Mouse (Mus musculus) neural tube, embryonic 14.5 days (tissue): ENCODE measurements at regions not wholly inside any gene's neighbourhood (a gene's known extent, or its start where the extent isn't known, plus 50 kb on each side); places are given as distances from the start of the nearest gene placed in this dataset.
"Not testable (repeated sequence)": the region's sequence is repeated elsewhere in the genome, so short reads cannot be mapped to it uniquely, and the experiment has no call there.

Experiments used
- ATAC-seq: fragments of 200-750 bp; cut with Nextera tagmentation; 2 replicates; pipeline ENCODE4 v1.8.0; 2017; ENCODE audit warnings: low read depth, mild to moderate bottlenecking, moderate TSS enrichment, moderate library complexity
- H3K27ac ChIP-seq: fragments of 300-500 bp; sonication (generic); 2 replicates; pipeline ENCODE4 v1.5.1; 2014; ENCODE audit warnings: low read depth, mild to moderate bottlenecking, control low read depth, low read length, moderate library complexity, mixed read lengths
- H3K27me3 ChIP-seq: fragments of 300-500 bp; sonication (generic); 2 replicates; pipeline ENCODE4 v1.6.1; 2014; ENCODE audit warnings: low read length; ENCODE audit not compliant: control insufficient read depth, insufficient read depth
- H3K36me3 ChIP-seq: fragments of 300-500 bp; sonication (generic); 2 replicates; pipeline ENCODE4 v1.6.1; 2014; ENCODE audit warnings: low read length, mixed read lengths; ENCODE audit not compliant: control insufficient read depth, insufficient read depth
- H3K4me1 ChIP-seq: fragments of 300-500 bp; sonication (generic); 2 replicates; pipeline ENCODE4 v1.6.1; 2014; ENCODE audit warnings: low read length; ENCODE audit not compliant: control insufficient read depth, insufficient read depth
- H3K4me2 ChIP-seq: fragments of 300-500 bp; sonication (generic); 2 replicates; pipeline ENCODE4 v1.6.1; 2014; ENCODE audit warnings: mild to moderate bottlenecking, low read depth, low read length, control low read depth
- H3K4me3 ChIP-seq: fragments of 300-500 bp; sonication (generic); 2 replicates; pipeline ENCODE4 v1.5.1; 2014; ENCODE audit warnings: low read depth, low read length, control low read depth, mixed read lengths
- H3K9ac ChIP-seq: fragments of 300-500 bp; sonication (generic); replicated peaks from 2 replicates; pipeline ENCODE4 v1.6.1; 2014; ENCODE audit warnings: low read depth, mild to moderate bottlenecking, control low read depth, low read length, mixed read lengths
- H3K9me3 ChIP-seq: fragments of 300-500 bp; sonication (generic); 2 replicates; pipeline ENCODE4 v1.6.1; 2016; ENCODE audit warnings: low read length; ENCODE audit not compliant: control insufficient read depth
- WGBS: fragments of 180-500 bp; shearing (Covaris S2); extraction: QIAGEN DNeasy Blood & Tissue Kit; methylation state at CpG from one replicate; pipeline ENCODE4 v1.1.7; 2014; 5-methylcytosine and 5-hydroxymethylcytosine counted together

GRCm38 (mm10) chr4:4634646-4635045 is 158.5 kb downstream of the Impad1 start:
- 21% methylated on average over 3 of the region's 3 CpGs for WGBS
- no peaks in the 10 kb centered on the region for H3K27me3 ChIP-seq
- ATAC-seq: peak; percentile 58

GRCm38 (mm10) chr4:4630750-4631149 is 162.4 kb downstream of the Impad1 start:
- ATAC-seq: no peak
- no peaks in the 10 kb centered on the region for H3K4me1 ChIP-seq
- H3K36me3 ChIP-seq: no peaks in the 10 kb centered on the region
- no peak overlapping the region for H3K4me3 ChIP-seq
- H3K9me3 ChIP-seq: no peaks in the 10 kb centered on the region
- H3K27ac ChIP-seq: no peak overlapping the region
- no peak overlapping the region for H3K9ac ChIP-seq
- H3K4me2 ChIP-seq: no peak overlapping the region
- no peaks in the 10 kb centered on the region for H3K27me3 ChIP-seq
- 40% methylated on average over 2 of the region's 2 CpGs for WGBS

More at GRCm38 (mm10) chr4:4634646-4635045, 158.5 kb downstream of the Impad1 start:
- no peaks in the 10 kb centered on the region for H3K36me3 ChIP-seq
- H3K4me2 ChIP-seq: no peak overlapping the region
- no peaks in the 10 kb centered on the region for H3K9me3 ChIP-seq
- no peak overlapping the region for H3K9ac ChIP-seq
- H3K27ac ChIP-seq: no peak overlapping the region
- H3K4me3 ChIP-seq: no peak overlapping the region
- no peaks in the 10 kb centered on the region for H3K4me1 ChIP-seq

GRCm38 (mm10) chr4:4629251-4629650 is 163.9 kb downstream of the Impad1 start:
- Histone ChIP-seq H3K9ac (no peak overlapping the region), H3K4me1 (no peaks in the 10 kb centered on the region), H3K27ac (no peak overlapping the region), H3K4me2 (no peak overlapping the region), H3K4me3 (no peak overlapping the region), H3K27me3 (no peaks in the 10 kb centered on the region), H3K9me3 (no peaks in the 10 kb centered on the region), H3K36me3 (no peaks in the 10 kb centered on the region)
- no peak for ATAC-seq
- WGBS: 68% methylated on average over 1 of the region's 1 CpGs

- H3K36me3 ChIP-seq: no peaks in the 10 kb centered on the region
- H3K27ac ChIP-seq: no peak overlapping the region
- H3K4me2 ChIP-seq: no peak overlapping the region
- no peaks in the 10 kb centered on the region for H3K9me3 ChIP-seq
- H3K27me3 ChIP-seq: no peaks in the 10 kb centered on the region
- no peak for ATAC-seq
- WGBS: 69% methylated on average over 3 of the region's 3 CpGs
- no peak overlapping the region for H3K4me3 ChIP-seq
- H3K4me1 ChIP-seq: no peaks in the 10 kb centered on the region
- no peak overlapping the region for H3K9ac ChIP-seq
These were observed 169.3 kb downstream of the Impad1 start for GRCm38 (mm10) chr4:4623840-4624239.

GRCm38 (mm10) chr4:4620135-4620534 is 173.0 kb downstream of the Impad1 start:
- not testable (repeated sequence) for H3K4me2 ChIP-seq, H3K27me3 ChIP-seq, H3K4me3 ChIP-seq, H3K4me1 ChIP-seq, H3K27ac ChIP-seq, H3K36me3 ChIP-seq, ATAC-seq, H3K9me3 ChIP-seq, H3K9ac ChIP-seq
- WGBS: 78% methylated on average over 1 of the region's 1 CpGs

- Histone ChIP-seq H3K27ac (no peak overlapping the region), H3K4me3 (no peak overlapping the region), H3K4me1 (no peaks in the 10 kb centered on the region), H3K27me3 (no peaks in the 10 kb centered on the region), H3K4me2 (no peak overlapping the region), H3K36me3 (no peaks in the 10 kb centered on the region), H3K9ac (no peak overlapping the region), H3K9me3 (no peaks in the 10 kb centered on the region)
- ATAC-seq: no peak
These were observed 178.6 kb downstream of the Impad1 start for GRCm38 (mm10) chr4:4614577-4614976.
